Comparison of ENCODE assay signal across 21 mouse cellular contexts in the genomic region with DNA sequence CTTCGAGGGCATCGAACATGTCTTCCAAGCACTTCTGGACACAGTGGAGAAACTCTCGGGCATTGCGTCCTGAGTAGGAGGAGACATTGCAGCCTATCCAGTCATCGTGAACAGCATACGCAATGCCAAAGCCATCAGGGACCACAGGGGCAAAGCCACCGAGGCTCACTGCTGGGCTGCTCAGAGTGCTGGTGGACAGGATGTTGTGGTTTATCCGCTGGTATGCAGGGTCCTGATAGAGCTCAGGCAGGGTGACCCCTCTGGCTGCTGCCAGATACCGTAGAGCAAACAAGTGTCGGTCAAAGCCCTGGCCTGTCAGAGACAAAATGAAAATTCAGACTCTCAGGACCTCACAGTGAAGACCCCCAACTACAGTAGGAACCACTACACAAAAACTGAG.
"Had no signal": no experiment of that assay in that cellular context is flagged by ENCODE, and none has a peak within 500 bp of the region (broad histone marks: within the 10 kb centered on the region; RNA-seq: fewer than 3 reads in every experiment).

No protein-coding gene starts in this region.

- H3K4me2 ChIP-seq: intestine, embryonic 15.5 days; kidney, embryonic 15.5 days; liver, embryonic 15.5 days; lung, embryonic 15.5 days; midbrain, embryonic 12.5 days; midbrain, embryonic 15.5 days; neural tube, embryonic 12.5 days; neural tube, embryonic 15.5 days had no signal

- ATAC-seq: intestine, embryonic 15.5 days; midbrain, embryonic 15.5 days had no signal

- H3K27ac ChIP-seq: intestine, embryonic 15.5 days; kidney, embryonic 15.5 days; liver, embryonic 15.5 days; lung, embryonic 15.5 days; midbrain, embryonic 12.5 days; midbrain, embryonic 15.5 days; neural tube, embryonic 12.5 days; neural tube, embryonic 15.5 days; stomach, postnatal 0 days had no signal

- DNase-seq: kidney, adult 11 months; kidney, adult 8-10 months; kidney, postnatal 10 days; kidney, postnatal 4 days; lung, postnatal 10 days; lung, postnatal 36 days; right cerebral cortex, adult 18-20 months; right cerebral cortex, postnatal 14 days; right cerebral cortex, postnatal 4 days; thymus, adult 2 months; thymus, postnatal 14 days; thymus, postnatal 4 days had no signal

- H3K4me1 ChIP-seq: kidney, embryonic 15.5 days; lung, embryonic 15.5 days; midbrain, embryonic 12.5 days; midbrain, embryonic 15.5 days; neural tube, embryonic 12.5 days; neural tube, embryonic 15.5 days had no signal

- H3K9me3 ChIP-seq: intestine, embryonic 15.5 days; kidney, embryonic 15.5 days; liver, embryonic 15.5 days; lung, embryonic 15.5 days; midbrain, embryonic 12.5 days; midbrain, embryonic 15.5 days; neural tube, embryonic 12.5 days; neural tube, embryonic 15.5 days had no signal

- H3K4me3 ChIP-seq: intestine, embryonic 15.5 days; kidney, embryonic 15.5 days; liver, embryonic 15.5 days; lung, embryonic 15.5 days; midbrain, embryonic 12.5 days; midbrain, embryonic 15.5 days; neural tube, embryonic 12.5 days; neural tube, embryonic 15.5 days had no signal

- H3K27me3 ChIP-seq: intestine, embryonic 15.5 days; kidney, embryonic 15.5 days; liver, embryonic 15.5 days; lung, embryonic 15.5 days; midbrain, embryonic 12.5 days; midbrain, embryonic 15.5 days; neural tube, embryonic 12.5 days; neural tube, embryonic 15.5 days had no signal

- H3K9ac ChIP-seq: intestine, embryonic 15.5 days; kidney, embryonic 15.5 days; liver, embryonic 15.5 days; lung, embryonic 15.5 days; midbrain, embryonic 12.5 days; midbrain, embryonic 15.5 days; neural tube, embryonic 12.5 days; neural tube, embryonic 15.5 days had no signal
